Mouse (Mus musculus) E14TG2a.4 (cell line): ENCODE data around the gene Inha.

ENCODE experiments used
- H3K27me3 ChIP-seq: 2 replicates; pipeline ENCODE4 v1.6.1; 2014; ENCODE audit warnings: low read length, control low read depth; ENCODE audit not compliant: insufficient read depth
- H3K36me3 ChIP-seq: 2 replicates; pipeline ENCODE4 v1.6.1; 2014; ENCODE audit warnings: low read length, control low read depth; ENCODE audit not compliant: insufficient read depth
- H3K4me1 ChIP-seq: replicated peaks from 2 replicates; pipeline ENCODE4 v1.6.1; 2014; ENCODE audit warnings: low read depth, low read length, control low read depth
- H3K4me3 ChIP-seq: replicated peaks from 2 replicates; pipeline ENCODE4 v1.5.1; 2014; ENCODE audit warnings: mild to moderate bottlenecking, low read length
- H3K9me3 ChIP-seq: 2 replicates; pipeline ENCODE4 v1.6.1; 2014; ENCODE audit warnings: low read length, control low read depth
- CTCF ChIP-seq: conservative IDR thresholded peaks from 2 replicates; pipeline ENCODE4 v1.5.1; 2014; ENCODE audit warnings: low read length
- NANOG ChIP-seq: IDR thresholded peaks from 2 replicates; pipeline ENCODE4 v1.6.1; 2014; ENCODE audit warnings: borderline replicate concordance, low read length, mixed read lengths
- POU5F1 ChIP-seq: IDR thresholded peaks from 2 replicates; pipeline ENCODE4 v1.6.1; 2014; ENCODE audit warnings: low read length, borderline replicate concordance

Gene Inha

DNA sequence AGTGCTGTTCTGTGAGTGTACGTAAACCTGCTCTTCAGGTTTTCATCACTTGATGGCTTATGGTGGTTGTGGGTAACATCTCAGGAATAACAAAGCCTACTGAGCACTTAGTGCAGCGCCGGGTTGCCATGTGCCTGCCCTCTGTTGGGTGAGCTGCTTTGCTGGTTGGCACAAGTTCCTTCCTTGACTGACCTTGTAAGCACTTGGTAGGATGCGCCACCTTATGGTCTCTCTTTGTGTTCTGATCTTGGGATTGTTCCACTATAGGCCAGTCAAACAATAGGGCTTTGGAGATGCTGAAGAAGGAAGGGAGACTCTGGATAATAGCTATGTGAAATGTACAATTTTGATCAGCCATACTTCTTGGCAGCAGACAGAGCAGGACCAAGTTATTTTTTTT is 23.7 kb downstream of the Inha start:
- peaks cover 96% of the 10 kb centered on the region for H3K36me3 ChIP-seq
- peaks cover 29% of the 10 kb centered on the region for H3K4me1 ChIP-seq
- no peak for TF ChIP-seq CTCF
- no peaks in the 10 kb centered on the region for H3K9me3 ChIP-seq
- H3K27me3 ChIP-seq = no peaks in the 10 kb centered on the region
- no peak overlapping the region for H3K4me3 ChIP-seq

DNA sequence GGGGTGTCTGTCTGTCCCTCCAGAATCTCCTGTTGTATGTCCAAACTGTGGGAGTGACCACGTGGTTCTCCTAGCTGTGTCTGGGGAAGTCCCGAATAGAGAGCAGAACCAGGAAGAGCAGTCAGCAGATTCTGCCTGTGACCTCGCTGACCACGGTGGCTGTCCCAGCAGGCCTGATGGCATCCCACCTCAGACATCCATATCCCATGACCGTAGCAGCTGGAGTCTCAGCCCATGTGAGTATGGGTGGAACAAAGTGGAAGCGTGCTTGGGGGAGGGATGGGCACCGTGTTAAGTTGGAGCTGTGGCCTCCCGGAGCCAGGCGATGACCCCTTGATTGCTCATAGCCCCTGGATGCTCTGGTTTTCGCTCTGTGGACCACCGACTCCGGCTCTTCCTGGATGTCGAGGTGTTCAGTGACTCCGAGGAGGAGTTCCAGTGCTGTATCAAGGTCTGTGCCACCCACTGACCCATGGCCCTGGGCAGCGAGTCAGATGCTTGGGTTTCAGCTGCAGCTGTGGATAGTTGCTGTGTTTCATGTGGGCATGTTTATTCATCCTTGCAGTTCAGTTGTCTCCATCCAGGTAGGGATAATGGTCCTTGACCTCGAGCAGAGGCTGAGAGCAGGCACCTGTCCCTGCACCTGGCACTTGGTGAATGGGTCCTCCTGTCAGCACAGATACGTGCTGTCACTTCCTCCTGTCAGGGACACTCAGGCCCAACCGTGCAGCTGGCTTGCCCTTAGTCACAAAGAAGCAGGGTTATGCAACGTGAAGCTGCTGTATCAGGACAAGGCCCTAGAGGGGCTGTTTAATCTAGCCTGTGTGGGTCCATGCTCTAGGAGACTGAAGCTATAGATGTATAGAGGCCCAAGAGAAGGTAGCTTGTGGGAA is 25.6 kb downstream of the Inha start:
- no peak overlapping the region for H3K4me3 ChIP-seq
- no peaks in the 10 kb centered on the region for H3K9me3 ChIP-seq
- peaks cover 27% of the 10 kb centered on the region for H3K4me1 ChIP-seq
- peaks cover 93% of the 10 kb centered on the region for H3K36me3 ChIP-seq
- TF ChIP-seq CTCF (no peak), NANOG (no peak), POU5F1 (no peak)
- H3K27me3 ChIP-seq = no peaks in the 10 kb centered on the region

DNA sequence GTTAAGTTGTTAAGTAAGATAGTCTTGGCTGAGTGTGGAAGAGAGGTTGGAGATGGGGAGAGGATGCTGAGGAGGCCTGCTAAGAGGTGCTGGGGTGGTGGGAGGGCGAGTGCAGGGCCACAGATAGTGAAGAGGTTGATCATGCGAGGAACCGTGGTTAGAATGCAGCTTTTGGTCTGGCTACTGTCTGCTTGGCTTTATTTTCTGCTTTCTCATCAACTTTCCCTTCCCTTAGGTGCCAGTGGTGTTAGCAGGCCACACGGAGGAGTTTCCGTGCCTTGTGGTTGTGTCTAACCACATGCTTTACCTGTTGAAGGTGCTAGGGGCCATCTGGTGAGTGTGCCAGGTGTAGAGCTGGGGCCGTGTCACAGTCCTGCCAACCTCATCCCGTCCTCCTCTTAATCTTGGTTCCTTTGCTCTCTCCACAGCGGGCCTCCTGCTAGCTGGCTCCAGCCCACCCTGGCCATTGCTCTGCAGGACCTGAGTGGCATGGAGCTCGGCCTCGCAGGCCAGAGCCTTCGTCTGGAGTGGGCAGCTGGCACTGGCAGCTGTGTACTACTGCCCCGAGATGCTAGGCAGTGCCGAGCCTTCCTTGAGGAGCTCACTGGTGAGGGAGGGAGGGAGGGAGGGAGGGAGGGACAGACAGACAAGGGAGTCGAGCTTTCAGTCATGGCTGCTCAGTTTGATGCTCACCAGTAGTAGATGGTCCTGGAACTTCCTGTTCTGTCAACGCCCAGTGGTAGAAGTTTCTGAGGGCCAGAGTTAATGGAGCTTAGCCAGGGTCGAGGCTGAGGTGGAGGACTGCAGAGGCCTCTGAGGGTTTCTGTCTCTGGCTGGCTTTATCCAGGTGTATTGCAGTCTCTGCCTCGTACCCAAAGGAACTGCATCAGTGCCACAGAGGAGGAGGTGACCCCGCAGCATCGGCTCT is 26.7 kb downstream of the Inha start:
- H3K9me3 ChIP-seq = no peaks in the 10 kb centered on the region
- no peak for TF ChIP-seq NANOG
- TF ChIP-seq POU5F1 = no peak
- no peak for TF ChIP-seq CTCF
- H3K4me1 ChIP-seq = peaks cover 21% of the 10 kb centered on the region
- peaks cover 85% of the 10 kb centered on the region for H3K36me3 ChIP-seq
- H3K27me3 ChIP-seq = no peaks in the 10 kb centered on the region
- no peak overlapping the region for H3K4me3 ChIP-seq

DNA sequence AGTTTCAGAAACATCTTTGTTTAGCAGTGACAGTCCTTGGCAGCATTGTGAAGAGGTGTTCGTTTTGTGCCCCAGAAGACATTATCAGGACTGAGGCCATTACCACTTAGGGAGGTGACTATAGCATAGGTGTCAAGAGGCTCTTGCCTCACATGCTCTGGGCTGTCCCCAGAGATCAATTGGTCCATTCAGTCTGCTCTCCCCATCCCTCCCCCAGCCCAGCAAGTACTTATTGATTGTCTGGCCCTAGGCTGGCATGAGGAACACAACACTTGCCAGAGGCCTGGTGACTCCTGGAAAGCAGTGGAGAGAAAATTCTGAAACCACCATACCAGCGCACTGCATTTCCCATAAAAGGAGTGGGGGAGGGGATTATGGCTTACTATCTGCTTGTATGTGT is 30.7 kb downstream of the Inha start:
- Histone ChIP-seq H3K9me3 (no peaks in the 10 kb centered on the region), H3K4me1 (no peaks in the 10 kb centered on the region), H3K27me3 (no peaks in the 10 kb centered on the region), H3K36me3 (peaks cover 46% of the 10 kb centered on the region), H3K4me3 (no peak overlapping the region)
- TF ChIP-seq NANOG (no peak), POU5F1 (no peak), CTCF (no peak)

DNA sequence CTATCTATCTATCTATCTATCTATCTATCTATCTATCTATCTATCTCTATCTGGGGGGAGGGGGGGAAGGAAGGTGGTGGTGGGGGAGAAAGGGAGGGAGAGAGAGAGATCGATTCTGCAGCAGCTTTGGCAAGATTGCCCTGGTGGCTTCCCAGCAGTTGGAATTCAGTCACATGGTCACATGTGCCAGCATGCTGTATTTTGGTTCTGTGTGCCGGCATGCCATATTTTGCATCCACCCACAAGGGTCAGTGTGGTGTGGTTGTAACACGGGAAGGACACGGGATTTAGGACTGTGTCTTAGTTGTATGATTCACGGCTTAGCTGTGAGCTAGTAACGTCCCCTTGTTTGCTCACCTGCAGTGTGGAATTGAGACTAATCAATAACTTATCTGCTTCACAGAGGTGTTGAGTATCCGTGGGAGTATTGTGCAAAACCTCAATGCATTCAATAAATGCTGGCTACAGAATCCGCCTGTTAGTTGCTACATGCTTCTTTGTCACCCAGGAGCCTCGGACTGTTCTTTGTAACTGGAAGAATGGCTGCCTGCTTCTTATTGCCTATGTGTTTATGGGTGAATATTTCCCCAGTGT is 31.8 kb downstream of the Inha start:
- Histone ChIP-seq H3K36me3 (peaks cover 36% of the 10 kb centered on the region), H3K27me3 (no peaks in the 10 kb centered on the region), H3K4me3 (no peak overlapping the region), H3K9me3 (no peaks in the 10 kb centered on the region), H3K4me1 (no peaks in the 10 kb centered on the region)
- TF ChIP-seq POU5F1 (no peak), CTCF (no peak), NANOG (no peak)

DNA sequence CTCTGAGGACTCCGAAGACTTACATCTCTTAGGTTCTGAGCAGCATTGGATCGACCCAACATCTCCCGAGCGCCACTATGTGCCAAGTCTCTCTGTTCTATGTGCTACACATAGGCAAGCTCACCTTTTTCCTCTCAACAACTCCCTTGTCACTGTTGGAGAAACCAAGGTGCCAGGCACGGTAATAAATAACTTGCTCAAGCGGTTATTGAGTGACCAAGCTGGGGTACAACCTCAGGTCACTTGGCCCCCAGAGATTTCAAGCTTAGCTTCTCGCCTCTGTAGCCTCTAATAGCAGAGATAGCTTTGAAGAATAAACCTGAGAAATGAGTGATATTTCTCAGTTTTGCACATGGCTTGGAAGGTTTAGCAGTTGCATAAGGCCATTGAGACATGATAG is 34.6 kb downstream of the Inha start:
- TF ChIP-seq NANOG (no peak), CTCF (no peak), POU5F1 (no peak)
- Histone ChIP-seq H3K27me3 (peaks cover 9% of the 10 kb centered on the region), H3K9me3 (no peaks in the 10 kb centered on the region), H3K36me3 (peaks cover 10% of the 10 kb centered on the region), H3K4me1 (peaks cover 9% of the 10 kb centered on the region), H3K4me3 (no peak overlapping the region)

DNA sequence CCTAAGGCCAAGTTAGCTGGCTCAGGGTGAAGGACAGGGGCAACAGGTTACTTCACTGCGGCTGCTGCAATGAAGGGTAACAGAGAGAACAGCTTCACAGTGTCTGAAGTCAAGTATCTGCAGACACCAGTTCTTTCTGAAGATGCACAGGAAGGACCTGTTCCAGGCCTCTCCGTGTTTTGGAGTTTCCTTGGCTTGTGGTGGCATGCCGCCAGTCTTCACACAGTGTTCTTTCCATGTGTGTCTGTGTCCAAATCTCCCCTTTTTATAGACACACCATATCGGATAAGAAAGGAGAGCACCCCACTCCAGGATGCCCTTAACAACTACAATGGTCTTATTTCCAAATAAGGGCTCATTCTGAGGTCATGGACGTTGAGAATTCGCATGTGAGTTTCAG is 37.5 kb downstream of the Inha start:
- TF ChIP-seq POU5F1 (no peak), NANOG (no peak), CTCF (no peak)
- H3K4me1 ChIP-seq = peaks cover 36% of the 10 kb centered on the region
- H3K4me3 ChIP-seq = no peak overlapping the region
- no peaks in the 10 kb centered on the region for H3K9me3 ChIP-seq
- no peaks in the 10 kb centered on the region for H3K36me3 ChIP-seq
- H3K27me3 ChIP-seq = peaks cover 25% of the 10 kb centered on the region
